Mouse (Mus musculus) kidney, adult 11 months (tissue): ENCODE data around the gene Inpp5e.

Experiments used
- DNase-seq: peaks from one replicate; pipeline ENCODE4 v3.0.0; 2022

Gene Inpp5e

GRCm38 (mm10) chr2:26359983-26360382 is 49.0 kb downstream of the Inpp5e start:
- no peak for DNase-seq

- DNase-seq: no peak
Observed at GRCm38 (mm10) chr2:26358667-26359320, 50.2 kb downstream of the Inpp5e start.

GRCm38 (mm10) chr2:26357484-26357883 is 51.5 kb downstream of the Inpp5e start:
- DNase-seq: peak; percentile 87

GRCm38 (mm10) chr2:26356678-26357077 is 52.3 kb downstream of the Inpp5e start:
- DNase-seq: no peak

- no peak for DNase-seq
Observed at GRCm38 (mm10) chr2:26356231-26356630, 52.8 kb downstream of the Inpp5e start.

- DNase-seq: no peak
Observed at GRCm38 (mm10) chr2:26354401-26354800, 54.6 kb downstream of the Inpp5e start.

- DNase-seq: no peak
Observed at GRCm38 (mm10) chr2:26353066-26353980, 55.7 kb downstream of the Inpp5e start.

- DNase-seq: no peak
Observed at GRCm38 (mm10) chr2:26352291-26352910, 56.6 kb downstream of the Inpp5e start.

- DNase-seq: peak; percentile 90
Observed at GRCm38 (mm10) chr2:26351358-26352290, 57.4 kb downstream of the Inpp5e start, which contains the start of gene Dnlz. Gene Dnlz (minus strand): TSS chr2:26352110.

- DNase-seq: no peak
Observed at GRCm38 (mm10) chr2:26348241-26348640, 60.8 kb downstream of the Inpp5e start.
